Mouse (Mus musculus) gastrocnemius, adult 2 months (tissue): ENCODE measurements around the gene Phactr3. TPM values are rescaled to one million over a fixed set of nuclear protein-coding genes. Genes with fewer than 3 reads are reported as not detected.
"Not testable (repeated sequence)": the region's sequence is repeated elsewhere in the genome, so short reads cannot be mapped to it uniquely, and the experiment has no call there.

ENCODE experiments used
- DNase-seq: peaks from one replicate; pipeline ENCODE4 v3.0.0; 2022
- H3K27ac ChIP-seq: fragments of 200-600 bp; 2 replicates; pipeline ENCODE4 v1.8.1; 2022; ENCODE audit warnings: mild to moderate bottlenecking
- H3K4me3 ChIP-seq: fragments of 200-600 bp; 2 replicates; pipeline ENCODE4 v1.8.1; 2022; ENCODE audit warnings: mild to moderate bottlenecking, moderate library complexity
- CTCF ChIP-seq: fragments of 200-600 bp; IDR thresholded peaks from 2 replicates; pipeline ENCODE4 v1.8.1; 2022; ENCODE audit warnings: antibody characterized with exemption, mild to moderate bottlenecking, moderate library complexity
- intact Hi-C: fragments of 180-260 bp; cut with DNase I; formaldehyde crosslinking; loops from one replicate; pipeline ENCODE4 v1.15.1; 2025
- total RNA-seq, 2 experiments: library from RNA; stranded (reverse); gene quantifications; 2 replicates each; pipeline ENCODE4 v1.2.3; 2021

Gene Phactr3
- total RNA-seq, 2 experiments from 2014 or later = 0.11 TPM; not detected in 1

- intact Hi-C loops = no loop called here
- Histone ChIP-seq H3K27ac (no peak overlapping the region), H3K4me3 (no peak overlapping the region)
- no peak for DNase-seq
- TF ChIP-seq CTCF = no peak
These were observed 194.8 kb downstream of the Phactr3 start for GRCm38 (mm10) chr2:178313539-178313938.

- Histone ChIP-seq H3K27ac (no peak overlapping the region), H3K4me3 (no peak overlapping the region)
- DNase-seq = no peak
- no peak for TF ChIP-seq CTCF
- intact Hi-C loops = no loop called here
These were observed 197.5 kb downstream of the Phactr3 start for GRCm38 (mm10) chr2:178316281-178316680.

- intact Hi-C loops = no loop called here
- DNase-seq = no peak
- H3K27ac ChIP-seq = no peak overlapping the region
- TF ChIP-seq CTCF = no peak
- H3K4me3 ChIP-seq = no peak overlapping the region
These were observed 201.0 kb downstream of the Phactr3 start for GRCm38 (mm10) chr2:178319766-178320165.

GRCm38 (mm10) chr2:178321271-178321670, 202.5 kb downstream of the Phactr3 start:
- no peak for TF ChIP-seq CTCF

GRCm38 (mm10) chr2:178324410-178324809, 205.6 kb downstream of the Phactr3 start:
- Histone ChIP-seq H3K4me3 (no peak overlapping the region), H3K27ac (no peak overlapping the region)
- intact Hi-C loops = no loop called here
- TF ChIP-seq CTCF = no peak
- no peak for DNase-seq

More at GRCm38 (mm10) chr2:178321271-178321670, 202.5 kb downstream of the Phactr3 start:
- no peak overlapping the region for H3K27ac ChIP-seq
- H3K4me3 ChIP-seq = no peak overlapping the region
- DNase-seq = no peak
- intact Hi-C loops = no loop called here

- intact Hi-C loops = no loop called here
- Histone ChIP-seq H3K27ac (no peak overlapping the region), H3K4me3 (no peak overlapping the region)
- no peak for TF ChIP-seq CTCF
- no peak for DNase-seq
These were observed 206.0 kb downstream of the Phactr3 start for GRCm38 (mm10) chr2:178324818-178325217.

- intact Hi-C loops = no loop called here
- no peak for TF ChIP-seq CTCF
- no peak overlapping the region for H3K27ac ChIP-seq
- no peak for DNase-seq
- no peak overlapping the region for H3K4me3 ChIP-seq
These were observed 207.3 kb downstream of the Phactr3 start for GRCm38 (mm10) chr2:178326067-178326466.

- DNase-seq = no peak
- intact Hi-C loops = no loop called here
- H3K4me3 ChIP-seq = peak overlapping the region; percentile 38
- no peak overlapping the region for H3K27ac ChIP-seq
- no peak for TF ChIP-seq CTCF
These were observed 208.1 kb downstream of the Phactr3 start for GRCm38 (mm10) chr2:178326750-178327465.

GRCm38 (mm10) chr2:178327466-178328040, 208.8 kb downstream of the Phactr3 start:
- Histone ChIP-seq H3K27ac (no peak overlapping the region), H3K4me3 (peak overlapping the region; percentile 38; the same call in 1 of the 2 replicates)
- intact Hi-C loops = no loop called here
- DNase-seq = peak; percentile 61
- TF ChIP-seq CTCF = no peak

- DNase-seq = no peak
- no peak overlapping the region for H3K4me3 ChIP-seq
These were observed 210.8 kb downstream of the Phactr3 start for GRCm38 (mm10) chr2:178329551-178329950.

GRCm38 (mm10) chr2:178329986-178330385, 211.2 kb downstream of the Phactr3 start:
- Histone ChIP-seq H3K4me3 (no peak overlapping the region), H3K27ac (no peak overlapping the region)
- no peak for TF ChIP-seq CTCF
- intact Hi-C loops = no loop called here
- no peak for DNase-seq

More at GRCm38 (mm10) chr2:178329551-178329950, 210.8 kb downstream of the Phactr3 start:
- no peak for TF ChIP-seq CTCF
- intact Hi-C loops = no loop called here
- no peak overlapping the region for H3K27ac ChIP-seq

- intact Hi-C loops = loop anchor here (2.0 kb wide), 1 partner anchor 51 kb away; no protein-coding TSS in a partner anchor
- TF ChIP-seq CTCF = peak; percentile 59
These were observed 219.1 kb downstream of the Phactr3 start for GRCm38 (mm10) chr2:178337878-178338277.

GRCm38 (mm10) chr2:178339044-178339443, 220.3 kb downstream of the Phactr3 start:
- Histone ChIP-seq H3K4me3 (no peak overlapping the region), H3K27ac (no peak overlapping the region)
- intact Hi-C loops = loop anchor here (2.0 kb wide), 1 partner anchor 52 kb away; no protein-coding TSS in a partner anchor
- no peak for DNase-seq
- peak; percentile 51 for TF ChIP-seq CTCF

More at GRCm38 (mm10) chr2:178337878-178338277, 219.1 kb downstream of the Phactr3 start:
- H3K27ac ChIP-seq = no peak overlapping the region
- no peak overlapping the region for H3K4me3 ChIP-seq
- no peak for DNase-seq

- H3K27ac ChIP-seq, intact Hi-C loops, DNase-seq, H3K4me3 ChIP-seq: not testable (repeated sequence)
These were observed 223.3 kb downstream of the Phactr3 start for GRCm38 (mm10) chr2:178342105-178342504.
